Mouse (Mus musculus) cerebellum, postnatal 4 days (tissue): ENCODE measurements at regions not wholly inside any gene's neighbourhood (a gene's known extent, or its start where the extent isn't known, plus 50 kb on each side); places are given as distances from the start of the nearest gene placed in this dataset.
"Not testable (repeated sequence)": the region's sequence is repeated elsewhere in the genome, so short reads cannot be mapped to it uniquely, and the experiment has no call there.

Experiments
- DNase-seq, 2 experiments: peaks; one replicate each; pipeline ENCODE4 v3.0.0; 2022; ENCODE audit warnings: low spot score in 2 of 2, mixed read lengths in 1 of 2

- no peak for DNase-seq
Observed at GRCm38 (mm10) chr1:83970641-83971285, 393.2 kb downstream of the Pid1 start.

GRCm38 (mm10) chr1:83964631-83965030 lies 399.3 kb downstream of the Pid1 start:
- DNase-seq: not testable (repeated sequence)

- DNase-seq: no peak
Observed at GRCm38 (mm10) chr1:83961761-83962160, 402.2 kb downstream of the Pid1 start.

DNA sequence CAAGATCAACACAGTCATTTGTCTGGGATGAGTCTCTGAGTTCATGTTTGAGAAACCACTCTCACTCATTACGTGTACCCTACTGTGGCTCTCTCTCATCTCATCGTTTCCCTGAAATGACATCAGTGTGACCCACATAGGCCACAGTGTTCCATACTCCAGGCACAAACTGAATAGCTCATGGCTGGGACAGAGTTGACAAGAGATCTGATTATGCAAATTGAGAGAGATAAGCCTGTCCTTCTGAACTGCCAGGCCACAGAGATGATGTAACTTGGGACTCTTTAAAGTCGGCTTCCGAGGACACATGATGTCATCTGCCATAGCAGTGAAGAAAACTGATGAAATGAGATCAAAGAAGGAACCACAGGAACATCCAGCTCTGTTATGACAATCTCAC lies 404.2 kb downstream of the Pid1 start:
- no peak for DNase-seq

GRCm38 (mm10) chr1:83922900-83923299 lies 441.1 kb downstream of the Pid1 start:
- no peak for DNase-seq

DNA sequence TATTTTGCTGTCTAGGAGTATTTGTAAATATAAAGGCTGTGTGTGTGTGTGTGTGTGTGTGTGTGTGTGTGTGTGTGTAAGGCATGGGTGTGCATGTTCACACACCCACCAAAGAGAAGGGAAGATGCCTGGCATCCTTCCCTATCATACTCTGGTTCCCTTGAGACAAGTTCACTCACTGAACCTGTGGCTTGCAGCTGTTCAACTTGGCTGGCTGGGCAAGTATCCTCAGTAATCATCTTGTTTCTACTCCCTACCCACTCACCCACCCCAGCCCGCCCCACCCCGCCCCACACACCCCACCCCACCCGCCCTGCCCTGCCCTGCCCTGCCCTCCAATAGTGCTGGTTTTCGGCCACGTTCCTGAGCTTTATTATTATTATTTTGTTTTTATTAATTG lies 448.5 kb downstream of the Pid1 start:
- DNase-seq: no peak

DNA sequence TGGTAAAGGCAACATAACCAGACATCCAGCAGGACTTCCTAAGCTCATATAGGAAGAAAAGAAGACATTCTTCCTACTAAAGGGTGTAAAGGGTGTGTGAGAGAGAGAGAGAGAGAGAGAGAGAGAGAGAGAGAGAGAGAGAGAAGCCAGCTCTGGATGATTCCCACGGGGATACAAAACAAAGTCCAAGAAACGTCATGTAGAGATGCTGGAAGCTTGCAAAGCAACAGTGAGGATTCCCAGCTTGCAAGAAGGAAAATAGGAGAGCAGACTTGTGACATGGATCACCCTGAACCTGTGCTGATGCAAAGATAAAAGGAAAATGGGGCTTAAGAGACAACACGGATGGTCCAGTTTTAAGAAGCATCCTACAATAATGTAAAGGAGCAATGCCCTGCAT lies 456.6 kb downstream of the Pid1 start:
- DNase-seq: no peak

DNA sequence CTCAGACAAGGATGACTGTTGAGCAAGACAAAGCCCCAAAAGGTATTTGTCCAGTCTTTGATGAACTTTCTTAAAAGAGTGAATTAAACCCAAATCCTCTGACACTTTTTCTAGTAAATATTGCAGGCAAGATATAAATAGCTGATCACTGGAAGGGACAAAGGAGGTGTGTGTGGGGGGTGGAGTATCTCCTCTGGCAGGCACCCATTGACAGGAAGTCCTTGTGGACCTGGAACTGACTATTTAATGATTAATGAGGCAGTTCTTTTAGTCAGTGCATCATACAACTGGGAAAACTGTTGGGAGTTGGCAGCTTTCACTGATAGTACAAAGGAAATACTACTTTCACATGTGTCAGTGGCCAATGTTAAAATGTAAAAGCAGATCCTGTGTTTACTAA lies 457.1 kb downstream of the Pid1 start:
- no peak for DNase-seq

DNA sequence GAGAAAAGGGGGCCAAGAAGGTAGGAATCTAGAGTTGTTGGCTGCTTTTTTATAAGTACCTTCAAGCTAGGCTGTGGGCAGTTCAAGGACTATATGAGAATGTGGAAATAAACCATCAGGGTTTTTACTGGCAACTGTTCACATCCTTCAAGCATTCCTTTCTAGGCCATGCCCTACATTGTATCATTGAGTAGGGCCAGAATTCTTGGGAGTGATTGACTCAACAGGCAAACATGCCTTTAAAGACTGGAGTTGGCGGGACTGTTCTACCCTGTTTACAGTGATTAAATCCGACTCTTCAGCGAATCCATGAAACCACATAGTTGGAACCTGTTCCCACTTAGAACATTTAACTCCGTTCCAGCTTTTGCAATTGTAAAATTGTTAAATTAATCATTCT lies 463.8 kb downstream of the Pid1 start:
- DNase-seq: no peak

GRCm38 (mm10) chr1:83896650-83897049 lies 467.3 kb downstream of the Pid1 start:
- no peak for DNase-seq

DNA sequence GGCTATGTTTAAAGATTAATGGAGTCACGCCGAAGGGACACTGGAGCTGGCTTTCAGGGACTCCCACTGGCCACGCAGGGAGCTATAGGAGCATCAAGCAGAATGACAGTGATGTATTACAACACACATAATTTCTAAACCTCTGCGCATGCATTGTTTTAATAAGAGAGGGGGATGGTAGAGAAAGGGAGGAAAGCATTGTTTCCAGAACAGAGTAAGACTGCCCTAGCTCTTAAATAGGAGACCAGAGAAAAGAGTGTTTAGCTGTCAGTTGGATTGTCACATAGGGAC lies 471.1 kb upstream of the Sphkap start:
- DNase-seq: no peak

DNA sequence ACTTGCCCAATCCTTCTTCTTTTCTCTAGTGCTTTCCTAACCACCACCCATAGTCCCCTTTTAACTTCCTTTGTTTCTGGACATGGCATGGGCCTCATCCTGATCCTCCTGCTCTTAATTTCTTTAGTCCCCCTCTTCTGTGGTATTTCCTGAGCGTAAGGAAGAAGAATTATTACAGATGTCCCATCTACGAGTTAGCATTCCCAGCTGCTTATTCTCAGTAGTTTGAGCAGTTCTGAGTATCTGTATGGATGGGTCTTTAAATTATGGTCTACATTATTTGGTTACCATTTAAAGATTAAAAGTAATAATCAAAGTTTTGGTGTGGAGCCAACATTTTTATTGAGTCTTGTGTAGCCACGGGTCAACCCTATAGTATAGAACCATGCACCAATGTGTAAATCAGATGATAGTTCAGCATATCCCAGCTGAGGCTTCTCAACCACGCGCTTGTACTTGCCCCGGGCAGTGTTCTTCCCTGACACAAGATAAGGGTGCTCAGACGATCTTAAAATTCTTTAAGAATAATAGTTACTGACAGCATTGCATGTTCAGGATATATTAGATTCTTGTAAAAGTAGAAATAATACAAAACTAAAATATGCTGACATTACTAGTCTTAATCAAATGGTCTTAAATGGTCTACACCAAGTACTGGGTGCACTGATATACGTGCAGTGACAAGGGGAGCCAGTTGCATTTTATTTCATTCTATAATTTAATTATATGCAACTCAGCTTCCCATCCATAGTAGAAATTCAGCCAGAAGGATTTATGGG lies 470.5 kb upstream of the Sphkap start:
- no peak for DNase-seq

GRCm38 (mm10) chr1:83870853-83871567 lies 463.0 kb upstream of the Sphkap start:
- peak in 1 of 2 experiments; percentile 11 for DNase-seq

- no peak for DNase-seq
Observed at GRCm38 (mm10) chr1:83869046-83869445, 461.0 kb upstream of the Sphkap start.

DNA sequence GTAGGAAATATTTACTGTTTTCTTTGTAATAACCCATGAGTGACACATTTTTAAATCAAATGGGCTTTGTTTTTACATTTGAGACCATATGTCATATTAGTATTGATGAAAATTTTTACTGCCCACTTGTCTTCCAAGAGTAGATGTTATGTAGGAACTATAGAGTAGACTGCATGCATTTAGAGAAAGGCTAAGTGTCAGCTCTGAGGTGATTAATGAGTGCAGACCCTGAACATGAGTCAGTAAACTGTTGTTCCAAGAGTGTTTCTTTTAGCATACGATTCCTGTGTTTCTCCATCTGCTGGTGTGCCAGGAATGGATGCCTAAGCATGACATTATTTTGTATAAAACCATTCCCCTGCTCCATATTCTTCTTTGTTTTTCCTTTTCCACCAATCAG lies 454.5 kb upstream of the Sphkap start:
- no peak for DNase-seq

DNA sequence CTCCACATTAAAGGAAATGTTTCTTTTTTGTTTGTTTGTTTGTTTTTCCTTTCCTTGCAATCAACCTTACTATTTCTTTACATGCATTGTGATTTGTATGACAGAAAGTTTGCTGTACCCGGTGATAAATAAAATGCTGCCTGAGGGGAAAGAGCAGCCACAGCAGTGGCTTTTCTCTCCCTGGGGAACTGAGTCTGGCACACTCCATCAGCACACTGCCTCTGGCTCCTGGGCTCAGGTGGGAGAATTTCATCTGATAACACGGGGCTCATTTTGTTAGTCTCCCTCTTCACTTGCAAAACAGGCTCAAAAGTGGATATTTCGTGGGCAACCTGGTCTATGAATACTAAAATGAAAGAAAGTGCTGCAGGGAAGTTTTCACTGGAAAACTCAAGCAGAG lies 454.1 kb upstream of the Sphkap start:
- DNase-seq: no peak

- DNase-seq: no peak
Observed at GRCm38 (mm10) chr1:83859732-83860424, 451.9 kb upstream of the Sphkap start.

- DNase-seq: no peak
Observed at GRCm38 (mm10) chr1:83853996-83854395, 446.0 kb upstream of the Sphkap start.

GRCm38 (mm10) chr1:83851081-83851480 lies 443.1 kb upstream of the Sphkap start:
- DNase-seq: no peak

DNA sequence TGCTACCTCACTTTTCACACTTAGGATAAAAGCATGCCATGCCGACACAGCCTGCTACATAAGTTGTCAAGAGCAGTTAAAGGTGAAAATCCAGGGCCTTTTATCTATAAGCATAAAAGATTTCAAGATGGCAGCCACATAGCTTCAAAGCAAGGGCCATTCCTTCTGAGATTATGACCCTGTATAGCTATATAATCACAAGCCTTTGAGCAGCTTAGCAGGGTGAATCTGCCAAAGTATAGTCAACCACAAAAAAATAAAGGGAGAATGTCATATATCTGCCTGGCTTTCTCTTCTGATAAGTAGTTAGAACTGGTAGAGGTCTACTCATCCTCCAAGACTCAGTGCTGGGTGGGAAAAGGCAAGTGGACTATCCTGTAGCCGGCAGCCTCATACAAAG lies 440.4 kb upstream of the Sphkap start:
- no peak for DNase-seq

GRCm38 (mm10) chr1:83847992-83848391 lies 440.0 kb upstream of the Sphkap start:
- DNase-seq: no peak

GRCm38 (mm10) chr1:83844827-83845379 lies 436.9 kb upstream of the Sphkap start:
- no peak for DNase-seq
